Mouse (Mus musculus) myocyte (in vitro differentiated cells): ENCODE measurements at regions not wholly inside any gene's neighbourhood (a gene's known extent, or its start where the extent isn't known, plus 50 kb on each side); places are given as distances from the start of the nearest gene placed in this dataset.

Experiments
- CEBPB ChIP-seq: IDR thresholded peaks from 2 replicates; pipeline ENCODE4 v1.6.1; 2011; ENCODE audit warnings: mild to moderate bottlenecking, moderate library complexity; ENCODE audit not compliant: poor library complexity, insufficient read depth, severe bottlenecking
- E2F4 ChIP-seq: IDR thresholded peaks from one replicate; pipeline ENCODE4 v1.6.1; 2011; ENCODE audit warnings: mild to moderate bottlenecking, control low read depth, moderate library complexity; ENCODE audit not compliant: insufficient read depth
- MYOD1 ChIP-seq, 3 experiments: IDR thresholded peaks; one replicate each; pipeline ENCODE4 v1.6.1; 2011; ENCODE audit warnings: control low read depth in 2 of 3, low read depth in 2 of 3, mild to moderate bottlenecking in 2 of 3, moderate library complexity in 1 of 3; ENCODE audit not compliant: insufficient read length in 2 of 3, control insufficient read depth in 1 of 3
- POLR2A ChIP-seq: IDR thresholded peaks from one replicate; pipeline ENCODE4 v1.6.1; 2011; ENCODE audit warnings: low read depth, mild to moderate bottlenecking, control low read depth, moderate library complexity; ENCODE audit not compliant: insufficient read length
- TCF12 ChIP-seq: IDR thresholded peaks from one replicate; pipeline ENCODE4 v1.6.1; 2011; ENCODE audit warnings: mild to moderate bottlenecking, control low read depth; ENCODE audit not compliant: poor library complexity, insufficient read depth, severe bottlenecking

- TF ChIP-seq POLR2A, result no peak
- TF ChIP-seq TCF12, result no peak
- no peak for TF ChIP-seq CEBPB
- no peak for TF ChIP-seq E2F4
- no peak for TF ChIP-seq MYOD1 (IDR thresholded peaks at IDR 0.05; ENCODE audit: control insufficient read depth in 1 of 3, insufficient read length in 2 of 3, low read depth in 2 of 3)
Observed at GRCm38 (mm10) chr5:37968596-37968995, 69.9 kb upstream of the Stx18 start.
